Mouse (Mus musculus) brain, adult 10 weeks (tissue): Measurements from ENCODE around the gene 1600015I10Rik. TPM values are rescaled to one million over a fixed set of nuclear protein-coding genes. Genes with fewer than 3 reads are reported as not detected.

Source experiments
- polyA plus RNA-seq: library from polyadenylated mRNA; stranded (reverse); fragments of 350-450 nt; fragmentation: Illumina TruSeq; extraction: RNeasy Lipid Tissue Mini Kit (QIAGEN cat#74804); gene quantifications from one replicate; pipeline ENCODE4 v1.2.3, GENCODE M21; 2015; ENCODE audit warnings: low read depth, low replicate concordance

The 1600015I10Rik gene
- not detected for polyA plus RNA-seq

DNA sequence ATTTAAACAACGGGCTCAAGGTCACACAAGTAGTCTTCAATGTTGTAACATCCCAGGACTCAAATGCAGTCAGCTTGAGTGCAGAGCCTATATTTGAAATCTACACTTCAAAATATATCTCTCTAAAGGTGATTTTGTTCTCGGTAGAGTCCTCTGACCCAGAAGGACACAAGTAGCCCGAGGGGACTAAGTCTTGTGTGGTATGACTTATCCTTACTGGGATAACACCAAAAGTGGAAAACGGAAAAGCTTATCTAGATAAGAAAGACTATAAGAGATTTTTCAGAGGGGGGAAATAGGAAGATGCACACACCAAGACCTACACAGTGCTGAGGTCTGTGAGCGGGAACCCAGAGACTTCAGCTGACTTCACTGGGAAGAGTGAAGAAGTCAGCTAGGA lies at the start of gene 1600015I10Rik:
1600015I10Rik (plus strand) TSS at position 301 of the 400 bp plus-strand sequence.

DNA sequence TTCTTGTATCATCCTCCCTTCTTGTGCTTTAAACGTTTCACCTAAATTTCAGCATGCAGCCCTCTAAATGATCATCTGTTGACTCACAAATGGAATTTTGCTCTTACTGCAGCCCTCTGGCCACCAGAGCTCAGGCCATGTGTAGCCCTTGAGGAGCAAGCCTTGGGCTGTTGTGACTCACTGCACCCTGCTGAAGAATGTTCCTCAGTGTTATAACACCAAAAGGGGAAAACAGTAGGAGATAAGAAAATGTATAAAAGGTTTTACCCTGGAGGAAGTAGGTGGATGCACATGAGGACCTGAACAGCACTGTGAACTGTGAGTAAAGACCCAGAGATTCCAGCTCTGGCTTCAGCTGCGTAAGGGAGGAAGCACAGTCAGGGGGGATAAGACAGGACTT lies 45.0 kb downstream of the 1600015I10Rik start, which contains the start of gene Doxl2:
Doxl2 (plus strand) TSS at position 301 of the 400 bp plus-strand sequence.

Other genes with a start within 250 kb of the 1600015I10Rik start
- 0.89 TPM for gene Gimap4, start 245.3 kb upstream of the 1600015I10Rik start, polyA plus RNA-seq
- gene Gimap6, start 221.7 kb upstream of the 1600015I10Rik start, polyA plus RNA-seq: 6.6 TPM
- gene Gm28053, start 211.3 kb upstream of the 1600015I10Rik start, polyA plus RNA-seq: not detected
- not detected for gene Gimap7, start 211.3 kb upstream of the 1600015I10Rik start, polyA plus RNA-seq
- 1.9 TPM for gene Gimap1, start 190.8 kb upstream of the 1600015I10Rik start, polyA plus RNA-seq
- gene Gimap5, start 183.7 kb upstream of the 1600015I10Rik start, polyA plus RNA-seq: 0.22 TPM
- 0.30 TPM for gene Gimap3, start 159.0 kb upstream of the 1600015I10Rik start, polyA plus RNA-seq
- gene Tmem176a, start 89.0 kb upstream of the 1600015I10Rik start, polyA plus RNA-seq: 36.8 TPM
- 55.4 TPM for gene Tmem176b, start 88.4 kb upstream of the 1600015I10Rik start, polyA plus RNA-seq
- not detected for gene Aoc1, start 57.0 kb upstream of the 1600015I10Rik start, polyA plus RNA-seq
- gene Doxl2, start 45.1 kb downstream of the 1600015I10Rik start, polyA plus RNA-seq: not detected
- not detected for gene Svs1, start 57.0 kb downstream of the 1600015I10Rik start, polyA plus RNA-seq
- gene Gpnmb, start 106.7 kb downstream of the 1600015I10Rik start, polyA plus RNA-seq: 2.8 TPM
- gene Malsu1, start 143.9 kb downstream of the 1600015I10Rik start, polyA plus RNA-seq: 10.4 TPM